Mouse (Mus musculus): ENCODE results near the gene Hba-a1.
"Not testable (repeated sequence)": the region's sequence is repeated elsewhere in the genome, so short reads cannot be mapped to it uniquely, and the experiment has no call there.

GRCm38 (mm10) chr11:32296203-32296602 is 12.9 kb downstream of the Hba-a1 start, which contains the start of gene Hba-a2:
- TF ChIP-seq CTCF (IDR thresholded peaks at IDR 0.05; ENCODE audit: low read depth); EP300 (optimal IDR thresholded peaks at IDR 0.05): not testable (repeated sequence)

Data from stomach, postnatal 0 days (tissue).